Comparison of ENCODE assay signal across 15 mouse cellular contexts in the genomic region with DNA sequence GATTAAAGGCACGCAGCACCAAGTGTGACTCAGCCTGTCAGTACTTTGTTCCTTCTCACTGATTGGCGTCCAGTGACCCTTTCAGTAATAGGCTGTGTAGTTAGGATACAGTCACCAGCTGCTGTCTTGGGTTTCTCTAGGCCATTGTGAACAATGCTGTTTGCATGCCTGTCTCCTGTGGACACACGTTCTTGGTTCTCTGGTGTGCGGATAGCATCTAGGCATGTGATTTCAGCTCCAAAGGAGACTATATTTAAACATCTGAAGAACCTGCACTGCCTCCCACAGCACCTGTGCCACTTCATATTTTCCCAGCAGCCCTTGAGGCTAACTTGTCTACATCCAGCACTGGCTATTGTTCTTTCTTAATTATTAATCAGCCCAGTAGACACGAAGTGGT.
"Had no signal": no experiment of that assay in that cellular context is flagged by ENCODE, and none has a peak within 500 bp of the region (broad histone marks: within the 10 kb centered on the region; RNA-seq: fewer than 3 reads in every experiment).

No protein-coding gene starts in this region.

- H3K4me3 ChIP-seq: layer of hippocampus, adult 2 months; limb, embryonic 10.5 days; liver, embryonic 12.5 days; midbrain, embryonic 10.5 days; myocyte; neural tube, embryonic 15.5 days had no signal

- ATAC-seq: liver, embryonic 12.5 days had no signal

- H3K9ac ChIP-seq: liver, embryonic 12.5 days; lung, embryonic 14.5 days; neural tube, embryonic 15.5 days had no signal

- H3K9me3 ChIP-seq: limb, embryonic 10.5 days; liver, embryonic 12.5 days; midbrain, embryonic 10.5 days; neural tube, embryonic 15.5 days had no signal

- H3K27ac ChIP-seq: layer of hippocampus, adult 2 months; limb, embryonic 10.5 days; liver, embryonic 12.5 days; midbrain, embryonic 10.5 days; neural tube, embryonic 15.5 days had no signal

- H3K36me3 ChIP-seq: limb, embryonic 10.5 days; liver, embryonic 12.5 days; midbrain, embryonic 10.5 days; neural tube, embryonic 15.5 days had no signal

- DNase-seq: kidney, postnatal 10 days; kidney, postnatal 4 days; lung, embryonic 14.5 days; lung, postnatal 10 days; lung, postnatal 4 days; right cerebral cortex, postnatal 4 days; spleen, adult 18-20 months; thymus, adult 18-20 months; thymus, postnatal 14 days had no signal

- H3K4me1 ChIP-seq: limb, embryonic 10.5 days; liver, embryonic 12.5 days had no signal

- H3K27me3 ChIP-seq: liver, embryonic 12.5 days; neural tube, embryonic 15.5 days had no signal

- H3K4me2 ChIP-seq: liver, embryonic 12.5 days; lung, embryonic 14.5 days; neural tube, embryonic 15.5 days had no signal
